Mouse (Mus musculus): ENCODE data around the gene Myo1b.

- TF ChIP-seq TAL1 (IDR thresholded peaks at IDR 0.05; ENCODE audit: low read length) = no peak
- TF ChIP-seq GATA1 (IDR thresholded peaks at IDR 0.05; ENCODE audit: low read length) = no peak
Observed at GRCm38 (mm10) chr1:51938357-51938756, 22.5 kb upstream of the Myo1b start.
